Mouse (Mus musculus) lung, postnatal 0 days (tissue): ENCODE data around the gene Syngr2. TPM values are rescaled to one million over a fixed set of nuclear protein-coding genes. Genes with fewer than 3 reads are reported as not detected.

Experiments
- ATAC-seq: fragments of 200-750 bp; cut with Nextera tagmentation; 2 replicates; pipeline ENCODE4 v1.8.0; 2017; ENCODE audit warnings: moderate library complexity
- DNase-seq: peaks from one replicate; pipeline ENCODE4 v3.0.0-alpha.2; 2016; ENCODE audit warnings: low spot score
- H3K27ac ChIP-seq: fragments of 300-500 bp; sonication (generic); 2 replicates; pipeline ENCODE4 v1.5.1; 2014; ENCODE audit warnings: antibody characterized with exemption, mild to moderate bottlenecking, low read length, mixed read lengths
- H3K27me3 ChIP-seq: fragments of 300-500 bp; sonication (generic); replicated peaks from 2 replicates; pipeline ENCODE4 v1.6.1; 2014; ENCODE audit warnings: low read length, mixed read lengths; ENCODE audit not compliant: insufficient read depth
- H3K36me3 ChIP-seq: fragments of 300-500 bp; sonication (generic); 2 replicates; pipeline ENCODE4 v1.6.1; 2014; ENCODE audit warnings: low read length, mixed read lengths; ENCODE audit not compliant: insufficient read depth
- H3K4me1 ChIP-seq: fragments of 300-500 bp; sonication (generic); 2 replicates; pipeline ENCODE4 v1.6.1; 2014; ENCODE audit warnings: antibody characterized with exemption, low read depth, low read length, mixed read lengths; ENCODE audit not compliant: insufficient read depth
- H3K4me2 ChIP-seq: fragments of 300-500 bp; sonication (generic); replicated peaks from 2 replicates; pipeline ENCODE4 v1.6.1; 2014; ENCODE audit warnings: low read depth, mild to moderate bottlenecking, low read length, moderate library complexity, mixed read lengths
- H3K4me3 ChIP-seq: fragments of 300-500 bp; sonication (generic); 2 replicates; pipeline ENCODE4 v1.5.1; 2014; ENCODE audit warnings: low read depth, low read length
- H3K9ac ChIP-seq: fragments of 300-500 bp; sonication (generic); replicated peaks from 2 replicates; pipeline ENCODE4 v1.6.1; 2014; ENCODE audit warnings: low read depth, mild to moderate bottlenecking
- H3K9me3 ChIP-seq: fragments of 300-500 bp; sonication (generic); 2 replicates; pipeline ENCODE4 v1.6.1; 2016; ENCODE audit warnings: low read length, mixed read lengths
- CTCF ChIP-seq: IDR thresholded peaks from 2 replicates; pipeline ENCODE4 v1.5.1; 2016; ENCODE audit warnings: antibody characterized with exemption, mild to moderate bottlenecking
- EP300 ChIP-seq: IDR thresholded peaks from 2 replicates; pipeline ENCODE4 v1.6.1; 2016; ENCODE audit warnings: antibody characterized with exemption, mild to moderate bottlenecking, control low read depth
- WGBS: fragments of 180-500 bp; shearing (Covaris S2); extraction: QIAGEN DNeasy Blood & Tissue Kit; methylation state at CpG from one replicate; pipeline ENCODE4 v1.1.7; 2014; 5-methylcytosine and 5-hydroxymethylcytosine counted together
- polyA plus RNA-seq: library from polyadenylated mRNA; unstranded; fragments of >200 nt; fragmentation: Nextera tagmentation; extraction: Ambion mirVana; gene quantifications from 2 replicates; pipeline ENCODE4 v1.2.1, GENCODE M21; 2015

The Syngr2 gene
- polyA plus RNA-seq, 1 experiment from 2014 or later, result 108 TPM

DNA sequence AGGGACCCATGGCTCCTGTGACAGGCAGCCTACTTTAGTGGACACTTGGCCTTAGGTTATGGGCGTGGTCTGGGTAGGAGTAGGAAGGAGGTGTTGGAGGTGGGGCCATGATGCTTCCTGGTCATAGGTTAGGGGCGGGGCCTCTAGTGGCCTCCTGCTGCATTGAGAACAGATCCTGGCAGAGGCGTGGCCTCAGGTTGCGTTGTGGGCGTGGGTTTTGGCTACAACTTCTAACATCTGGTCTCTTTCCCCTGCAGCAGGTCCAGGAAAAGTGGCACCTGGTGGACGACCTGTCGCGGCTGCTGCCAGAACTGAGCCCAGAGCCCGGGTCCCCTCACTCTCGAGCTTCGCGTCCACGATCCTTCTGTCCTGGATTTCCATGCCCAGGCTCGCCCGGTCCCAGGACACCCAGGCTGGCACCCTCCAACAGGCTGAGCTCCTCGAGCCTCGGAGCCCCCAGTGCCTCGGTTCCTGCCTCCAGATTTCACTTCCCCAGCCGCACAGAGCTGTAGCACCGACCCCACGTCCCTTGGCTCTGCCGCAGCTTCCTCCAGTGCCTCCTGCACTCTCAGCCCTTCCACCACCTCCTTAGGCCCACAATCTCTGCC is 17.1 kb upstream of the Syngr2 start:
- WGBS, result 12% methylated on average over 22 of the region's 22 CpGs
- H3K27ac ChIP-seq, result peak overlapping the region; percentile 20; the same call in 1 of the 2 replicates
- peak; percentile 96 for DNase-seq
- H3K9ac ChIP-seq, result no peak overlapping the region
- H3K27me3 ChIP-seq, result no peaks in the 10 kb centered on the region
- H3K4me2 ChIP-seq, result peak overlapping the region; percentile 49
- H3K4me1 ChIP-seq, result 0 out of 2 replicates have a peak, but pooled peaks cover 2% of the 10 kb centered on the region
- H3K36me3 ChIP-seq, result no peaks in the 10 kb centered on the region
- H3K9me3 ChIP-seq, result no peaks in the 10 kb centered on the region
- TF ChIP-seq EP300 (no peak), CTCF (peak; percentile 32; the same call in 1 of the 2 replicates)
- H3K4me3 ChIP-seq, result peak overlapping the region; percentile 12; the same call in 1 of the 2 replicates
- peak; percentile 89 for ATAC-seq

DNA sequence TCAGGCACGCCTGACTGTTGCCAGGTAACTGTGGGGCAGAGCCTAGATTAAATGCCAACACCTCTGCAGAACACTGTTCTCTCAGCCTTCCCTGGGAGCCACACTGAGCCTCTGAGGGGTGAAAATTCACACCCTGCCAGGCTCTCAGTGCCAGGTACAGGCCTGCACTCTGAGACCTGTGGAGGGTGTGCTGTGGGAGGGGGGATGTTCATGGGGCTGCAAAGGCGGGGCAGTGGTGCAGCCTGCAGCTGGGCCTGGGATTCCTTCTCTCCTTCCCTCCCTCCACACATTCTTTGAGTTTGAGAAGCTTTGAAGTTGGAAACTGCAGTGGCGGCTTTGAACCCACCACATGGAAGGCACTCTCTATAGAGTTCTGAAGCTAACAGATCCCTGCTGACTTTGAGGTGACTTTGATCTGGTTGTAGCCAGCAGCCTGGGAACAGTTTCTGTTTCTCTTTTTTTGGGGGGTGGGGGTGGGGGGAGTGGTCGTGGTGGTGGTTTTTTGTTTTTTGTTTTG is 15.4 kb upstream of the Syngr2 start:
- Histone ChIP-seq H3K36me3 (no peaks in the 10 kb centered on the region), H3K27me3 (no peaks in the 10 kb centered on the region), H3K4me2 (no peak overlapping the region), H3K9me3 (no peaks in the 10 kb centered on the region), H3K4me3 (no peak overlapping the region), H3K9ac (no peak overlapping the region), H3K4me1 (0 out of 2 replicates have a peak, but pooled peaks cover 2% of the 10 kb centered on the region), H3K27ac (no peak overlapping the region)
- TF ChIP-seq EP300, result no peak
- no peak for TF ChIP-seq CTCF
- DNase-seq (no peak), ATAC-seq (no peak)
- 61% methylated on average over 4 of the region's 4 CpGs for WGBS

DNA sequence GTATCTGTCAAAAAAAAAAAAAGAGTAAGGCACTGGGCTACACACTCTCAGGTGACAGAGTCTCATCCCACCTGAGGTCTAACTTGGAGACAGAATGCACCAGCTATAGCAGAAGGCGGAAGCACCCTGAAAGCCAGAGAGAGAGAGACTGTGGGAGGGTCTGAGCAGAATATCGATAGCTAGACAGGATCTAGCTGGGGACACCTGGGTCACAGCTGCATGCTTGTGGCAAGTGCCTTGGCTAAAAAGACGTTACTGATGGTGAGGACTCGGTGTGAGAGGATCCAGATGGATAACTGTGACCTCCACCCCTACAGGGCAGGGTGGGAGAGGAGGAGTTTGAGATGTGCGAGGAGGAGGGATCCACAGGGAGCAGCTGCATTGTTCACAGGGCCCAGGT is 12.5 kb upstream of the Syngr2 start:
- Histone ChIP-seq H3K27me3 (no peaks in the 10 kb centered on the region), H3K36me3 (no peaks in the 10 kb centered on the region), H3K9me3 (no peaks in the 10 kb centered on the region), H3K4me3 (no peak overlapping the region), H3K27ac (no peak overlapping the region), H3K9ac (no peak overlapping the region), H3K4me2 (no peak overlapping the region), H3K4me1 (no peaks in the 10 kb centered on the region)
- no peak for TF ChIP-seq CTCF
- TF ChIP-seq EP300, result no peak
- 45% methylated on average over 5 of the region's 5 CpGs for WGBS
- no peak for ATAC-seq
- no peak for DNase-seq

DNA sequence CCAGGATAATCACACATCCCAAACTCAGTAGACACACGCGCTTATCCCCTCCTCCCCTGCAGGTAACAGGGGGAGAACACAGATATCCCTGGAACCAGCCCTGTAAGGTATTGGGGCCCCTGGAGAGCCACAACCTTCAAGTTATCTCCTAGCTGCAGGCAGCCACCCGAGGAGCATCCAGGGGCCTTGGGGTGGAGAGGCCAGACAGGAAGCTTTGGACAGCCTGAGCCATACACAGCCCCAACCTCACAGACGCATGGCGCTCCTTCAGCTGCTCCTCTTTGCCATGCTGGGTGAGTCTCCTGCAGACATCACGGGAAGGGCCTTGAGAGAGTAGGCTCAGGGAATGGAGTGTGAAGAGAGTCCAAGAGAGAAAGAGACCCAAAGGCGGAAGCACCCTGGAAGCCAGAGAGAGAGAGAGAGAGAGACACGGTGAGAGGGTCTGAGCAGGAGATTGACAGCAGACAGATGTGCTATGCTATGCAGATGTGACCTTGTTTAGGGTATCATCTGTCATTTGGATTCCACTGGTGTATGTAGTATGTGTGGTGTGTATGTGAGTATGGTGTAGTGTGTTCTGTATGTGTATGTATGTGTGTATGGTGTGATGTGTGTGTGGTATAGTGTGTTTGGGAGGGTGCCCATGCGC is 11.8 kb upstream of the Syngr2 start, which contains the start of gene 6030468B19Rik:
Gene 6030468B19Rik, plus strand, starts transcription at position 150 of the 649 bp plus-strand sequence.
- no peak within 1 kb of the TSS for H3K4me2 ChIP-seq
- no peak for DNase-seq
- H3K4me3 ChIP-seq, result no peak within 1 kb of the TSS
- H3K27ac ChIP-seq, result no peak within 1 kb of the TSS
- H3K9me3 ChIP-seq, result no peaks in the 10 kb centered on the region
- H3K36me3 ChIP-seq, result no peaks in the 10 kb centered on the region
- H3K9ac ChIP-seq, result no peak within 1 kb of the TSS
- TF ChIP-seq EP300 (no peak), CTCF (no peak)
- H3K4me1 ChIP-seq, result no peaks in the 10 kb centered on the region
- peak; percentile 25; the same call in 1 of the 2 replicates for ATAC-seq
- WGBS, result 48% methylated on average over 9 of the region's 9 CpGs
- H3K27me3 ChIP-seq, result no peaks in the 10 kb centered on the region

DNA sequence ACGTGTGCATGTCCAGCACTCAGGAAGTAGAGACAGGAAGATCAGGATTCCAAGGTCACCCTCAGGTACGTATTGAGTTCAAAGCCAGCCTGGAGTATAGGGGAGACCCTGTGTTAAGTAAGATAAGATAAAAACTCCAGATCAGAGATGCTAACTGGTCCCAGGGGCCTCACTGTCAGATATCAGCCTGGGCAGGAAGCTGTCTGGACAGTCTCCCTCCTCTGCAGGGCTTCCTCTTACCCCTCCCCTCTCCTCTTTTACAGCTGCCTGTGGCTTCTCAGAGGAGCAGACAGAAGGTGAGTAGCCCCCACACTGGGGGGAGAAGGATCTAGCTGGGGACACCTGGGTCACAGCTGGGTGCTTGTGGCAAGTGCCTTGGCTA is 11.3 kb upstream of the Syngr2 start:
- no peaks in the 10 kb centered on the region for H3K27me3 ChIP-seq
- H3K4me1 ChIP-seq, result no peaks in the 10 kb centered on the region
- no peaks in the 10 kb centered on the region for H3K36me3 ChIP-seq
- H3K9ac ChIP-seq, result no peak overlapping the region
- no peak overlapping the region for H3K4me3 ChIP-seq
- TF ChIP-seq EP300 (no peak), CTCF (no peak)
- 14% methylated on average over 2 of the region's 2 CpGs for WGBS
- ATAC-seq, result no peak
- H3K4me2 ChIP-seq, result no peak overlapping the region
- no peak overlapping the region for H3K27ac ChIP-seq
- H3K9me3 ChIP-seq, result no peaks in the 10 kb centered on the region
- DNase-seq, result no peak

DNA sequence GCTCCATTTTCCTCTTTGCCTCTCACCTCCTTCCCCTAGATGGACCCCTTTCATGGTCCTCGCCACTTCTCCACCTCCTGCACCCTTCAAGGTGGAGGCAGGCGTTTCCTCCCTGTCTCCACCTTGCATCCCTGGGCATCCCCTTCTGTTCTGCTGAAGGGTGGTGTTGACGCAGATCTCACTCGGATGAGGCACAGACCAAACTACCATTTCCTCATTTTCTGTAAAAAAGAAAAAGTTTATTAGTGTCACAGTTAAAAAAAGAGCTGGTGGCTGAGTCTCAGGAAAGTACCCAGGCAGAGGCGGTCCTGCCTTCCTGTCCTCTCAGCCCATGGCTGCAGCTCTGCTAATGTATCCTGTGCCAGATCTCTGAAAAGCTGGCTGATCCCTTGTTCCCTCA is 10.3 kb upstream of the Syngr2 start:
- Histone ChIP-seq H3K4me1 (no peaks in the 10 kb centered on the region), H3K27me3 (no peaks in the 10 kb centered on the region), H3K27ac (no peak overlapping the region), H3K4me2 (no peak overlapping the region), H3K9me3 (no peaks in the 10 kb centered on the region), H3K4me3 (no peak overlapping the region), H3K36me3 (no peaks in the 10 kb centered on the region), H3K9ac (no peak overlapping the region)
- DNase-seq, result no peak
- WGBS, result 59% methylated on average over 5 of the region's 5 CpGs
- no peak for ATAC-seq
- TF ChIP-seq EP300, result no peak
- no peak for TF ChIP-seq CTCF
